Mouse (Mus musculus) embryo, embryonic 10.5 days (tissue): ENCODE results near the gene Tax1bp3.

ENCODE experiments used
- DNase-seq: peaks from one replicate; pipeline ENCODE4 v3.0.0-alpha.2; 2015; ENCODE audit warnings: low spot score

Gene Tax1bp3

DNA sequence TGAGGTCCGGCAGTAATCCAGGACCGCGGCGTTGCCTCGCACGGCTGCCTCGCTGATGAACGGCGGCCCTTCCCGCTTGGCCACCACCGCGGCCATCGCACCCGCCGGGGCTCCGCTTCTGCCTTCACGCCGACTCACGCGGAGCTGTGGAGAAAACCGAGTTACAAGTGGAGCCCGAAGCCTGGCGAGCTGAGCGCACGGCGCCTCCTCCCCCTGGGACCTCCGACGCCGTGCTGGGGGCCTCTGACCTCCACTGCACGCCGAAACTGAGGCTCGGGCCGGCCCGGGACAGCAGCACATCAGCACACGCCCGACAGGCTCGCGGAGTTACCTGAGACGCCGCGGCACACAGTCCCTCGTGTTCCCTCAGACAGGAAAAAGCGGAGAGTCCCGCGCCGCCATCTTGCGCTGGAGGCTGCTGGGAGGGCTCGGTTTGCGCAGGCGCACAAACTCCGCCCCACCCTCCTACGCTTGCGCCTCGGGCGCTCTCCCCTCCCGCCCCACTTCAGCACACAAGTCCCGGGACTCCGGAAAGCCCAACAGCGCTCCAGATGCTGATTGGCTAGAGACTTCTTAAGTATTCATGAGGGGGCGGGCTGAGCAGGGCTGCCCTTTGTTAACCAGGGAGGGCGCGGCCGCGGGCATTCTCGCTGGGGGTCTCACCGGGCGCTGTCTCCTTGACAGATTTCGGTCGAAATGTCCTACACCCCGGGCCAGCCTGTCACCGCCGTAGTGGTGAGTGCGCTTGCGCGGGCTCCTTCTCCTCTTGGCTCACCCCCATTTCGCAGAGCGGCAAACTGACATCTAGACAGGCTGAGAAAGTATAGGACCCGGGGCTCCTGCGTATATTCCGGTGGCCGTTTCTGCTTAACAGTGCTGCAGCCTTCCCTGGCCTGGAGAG is at the start of gene Tax1bp3, which contains the start of gene Emc6:
Gene Tax1bp3, plus strand, starts transcription at position 476 of the 901 bp plus-strand sequence.
Gene Emc6, minus strand, starts transcription at position 430 of the 901 bp plus-strand sequence.
- DNase-seq, result peak; percentile 99

DNA sequence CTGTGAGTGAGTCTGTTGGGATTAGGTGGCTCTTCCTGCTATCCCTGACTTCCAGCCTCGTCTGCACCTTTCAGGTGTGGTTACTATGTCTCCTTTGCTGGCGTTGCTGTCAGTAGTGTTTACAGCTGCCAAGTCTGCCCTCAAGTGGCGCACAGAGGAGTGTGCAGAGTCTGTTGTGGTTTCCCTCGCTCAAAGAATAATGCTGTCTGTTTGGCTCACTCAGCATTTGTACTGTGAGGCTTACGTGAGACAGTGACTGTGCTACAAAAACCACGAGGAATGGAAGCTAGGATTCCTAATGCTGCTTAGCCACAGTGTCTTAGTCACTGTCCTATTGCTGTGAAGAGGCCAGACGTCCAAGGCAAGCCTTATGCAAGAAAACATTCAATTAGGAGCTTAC is 45.9 kb upstream of the Tax1bp3 start:
- DNase-seq, result no peak

GRCm38 (mm10) chr11:73132999-73133398 is 43.9 kb upstream of the Tax1bp3 start:
- no peak for DNase-seq

DNA sequence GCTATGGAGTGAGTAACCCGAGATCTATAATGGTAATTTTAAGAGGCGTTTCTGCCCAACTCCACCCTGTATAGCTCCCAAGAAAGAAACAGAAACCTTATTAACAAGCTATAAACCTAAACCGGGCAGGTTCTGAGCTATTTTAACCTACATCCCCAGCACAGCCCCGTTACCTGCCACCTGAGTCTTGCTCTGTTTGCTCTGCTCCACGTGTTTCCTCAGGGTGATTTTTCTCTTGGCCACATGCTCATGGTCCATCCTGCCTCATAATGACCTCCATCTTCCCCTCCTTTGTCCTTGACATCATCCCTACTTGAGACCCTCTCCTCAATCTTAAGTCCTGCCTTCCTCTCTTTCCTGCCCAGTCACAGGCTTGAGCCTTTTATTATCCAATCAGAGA is 42.7 kb upstream of the Tax1bp3 start:
- no peak for DNase-seq

DNA sequence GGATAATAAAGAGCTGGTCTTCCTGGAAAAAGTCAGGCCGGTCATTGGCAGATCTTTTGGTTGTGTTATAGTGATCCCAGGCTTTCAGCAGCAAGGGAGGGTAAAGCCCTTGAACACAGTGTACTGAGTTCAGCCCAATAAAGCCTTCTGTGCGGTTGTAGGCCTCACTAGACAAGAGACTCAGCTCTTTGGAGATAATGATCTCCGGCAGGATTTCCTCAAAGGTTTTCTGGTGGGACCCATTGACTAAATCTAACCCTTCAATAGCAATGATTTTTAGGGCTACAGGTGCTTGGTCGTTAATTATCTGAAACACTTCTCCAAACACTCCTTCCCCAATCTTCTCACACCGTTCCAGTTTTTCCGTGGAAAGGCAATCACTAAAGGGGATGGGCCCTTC is 40.3 kb upstream of the Tax1bp3 start:
- DNase-seq, result no peak

DNA sequence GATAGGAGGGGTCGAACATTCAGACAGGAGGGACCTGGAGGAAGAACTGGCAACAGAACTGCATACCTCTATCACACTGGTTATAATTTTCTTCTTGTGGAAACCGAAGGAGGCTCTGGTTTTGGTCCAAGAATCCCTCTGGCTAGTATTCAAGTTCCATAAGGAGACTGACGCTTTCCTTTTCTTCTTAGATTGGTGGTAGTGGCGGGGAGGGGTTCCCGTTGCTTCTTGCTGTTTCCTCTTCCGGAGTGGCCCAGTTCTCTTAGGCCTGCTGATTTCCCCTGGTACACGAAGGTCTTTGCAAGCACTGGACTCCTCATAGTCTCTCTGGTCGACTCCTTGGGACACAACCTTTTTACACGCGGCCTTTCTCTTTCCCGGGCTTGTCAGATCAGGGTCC is 39.8 kb upstream of the Tax1bp3 start:
- no peak for DNase-seq

GRCm38 (mm10) chr11:73137591-73138501 is 39.0 kb upstream of the Tax1bp3 start, which contains the start of gene Haspin:
Gene Haspin, minus strand, starts transcription at chr11:73138294.
- DNase-seq, result peak; percentile 95

GRCm38 (mm10) chr11:73144261-73144681 is 32.6 kb upstream of the Tax1bp3 start:
- no peak for DNase-seq

DNA sequence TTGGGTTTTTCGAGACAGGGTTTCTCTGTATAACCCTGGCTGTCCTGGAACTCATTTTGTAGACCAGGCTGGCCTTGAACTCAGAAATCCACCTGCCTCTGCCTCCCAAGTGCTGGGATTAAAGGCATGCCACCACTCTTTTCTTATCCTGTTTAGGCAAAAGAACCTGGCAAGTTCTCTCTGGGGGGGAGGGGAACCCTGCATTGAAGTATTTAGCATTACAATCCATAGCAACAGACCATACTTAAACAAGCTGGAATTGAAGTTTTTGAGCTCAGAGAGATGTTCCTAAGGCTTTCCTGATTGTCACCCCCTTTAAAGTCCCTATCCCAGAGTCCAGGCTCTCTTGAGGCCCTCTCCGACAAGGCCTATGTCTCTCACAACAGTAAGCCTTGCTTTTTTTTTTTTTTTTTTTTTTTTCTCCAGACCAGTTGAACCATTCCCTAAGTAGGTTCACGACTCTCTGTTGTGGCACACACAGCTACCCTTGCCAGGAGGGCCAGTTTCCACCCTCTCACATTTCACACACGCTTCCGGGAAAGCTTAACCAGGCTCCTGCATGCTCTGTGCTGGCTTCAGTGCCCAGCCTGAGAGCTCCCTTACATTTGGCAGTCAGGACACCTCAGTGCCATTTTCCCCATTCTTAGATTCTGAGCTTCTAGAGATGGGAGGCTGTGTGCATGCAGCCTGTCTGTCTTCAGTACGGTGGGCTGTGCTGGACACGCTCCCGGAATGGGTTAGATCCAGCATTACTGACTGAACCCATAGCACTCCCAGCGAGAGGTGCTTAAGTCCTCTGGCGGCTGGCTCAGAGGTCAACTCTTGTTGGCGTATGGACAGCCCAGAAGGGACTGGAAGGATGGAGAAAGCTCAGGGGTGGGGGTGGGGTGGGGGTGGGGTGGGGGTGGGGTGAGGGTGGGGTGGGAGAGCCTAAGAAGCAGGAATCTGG is 30.6 kb upstream of the Tax1bp3 start:
- no peak for DNase-seq

DNA sequence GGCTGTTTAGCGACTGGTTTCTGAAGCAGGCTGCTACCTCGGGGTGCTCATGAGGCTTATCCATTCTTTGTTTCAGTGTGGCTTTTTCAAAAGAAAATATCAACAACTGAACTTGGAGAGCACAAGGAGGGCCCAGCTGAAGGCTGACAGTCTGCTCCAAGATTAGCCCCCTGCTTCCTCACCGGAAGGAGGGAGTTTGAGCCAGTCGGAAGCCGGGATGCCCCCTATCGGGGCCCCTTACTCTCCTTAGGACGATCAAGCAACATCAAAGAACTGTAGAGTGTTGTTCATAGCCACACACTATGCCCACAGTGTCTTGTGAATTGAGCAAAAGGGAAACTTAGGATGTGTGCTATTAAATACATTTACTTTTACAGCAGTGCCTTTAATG is 29.9 kb upstream of the Tax1bp3 start:
- no peak for DNase-seq

- no peak for DNase-seq
Measured at GRCm38 (mm10) chr11:73148209-73148608, 28.7 kb upstream of the Tax1bp3 start.

- DNase-seq, result no peak
Measured at GRCm38 (mm10) chr11:73155071-73155470, 21.8 kb upstream of the Tax1bp3 start.

DNA sequence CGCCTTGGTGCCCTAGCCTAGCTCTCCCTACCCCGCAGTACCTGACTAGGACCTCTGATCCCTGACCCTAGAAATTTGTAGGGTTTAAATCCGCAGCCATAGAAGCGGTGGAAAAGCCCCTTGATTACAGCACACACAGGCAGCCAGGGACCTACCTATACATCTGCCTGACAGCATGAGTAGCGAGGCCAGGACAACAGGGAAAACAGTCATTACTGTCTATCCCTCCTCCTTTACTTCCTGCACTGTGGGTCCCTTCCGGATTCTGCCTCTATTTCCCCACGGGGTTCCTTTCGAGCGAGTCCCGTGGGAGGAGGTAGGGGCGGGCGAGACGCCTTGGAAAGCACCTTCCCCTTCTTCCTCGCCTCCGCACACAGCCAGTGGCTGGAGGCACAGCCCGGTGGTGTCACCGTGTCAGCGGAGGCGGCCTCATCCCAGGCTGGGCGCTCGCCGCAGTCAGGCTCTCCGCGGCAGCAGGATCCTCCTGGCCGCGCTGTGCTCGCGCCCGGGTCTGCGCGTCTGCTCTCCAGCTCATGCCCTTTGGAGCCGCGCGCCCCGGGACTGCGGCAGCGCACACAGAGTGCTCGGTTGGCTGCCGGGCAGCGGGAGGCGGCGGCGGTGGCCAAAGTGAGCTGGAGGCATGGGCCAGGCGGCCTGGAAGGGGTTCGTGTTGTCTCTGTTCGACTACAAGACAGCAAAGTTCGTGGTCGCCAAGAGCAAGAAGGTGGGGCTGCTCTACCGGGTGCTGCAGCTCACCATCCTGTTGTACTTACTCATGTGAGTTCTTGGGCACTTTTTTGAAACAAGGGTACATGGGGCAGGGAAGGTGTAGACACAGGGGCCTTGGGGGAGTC is 16.7 kb upstream of the Tax1bp3 start, which contains the start of gene P2rx5:
Gene P2rx5, plus strand, starts transcription at position 465 of the 854 bp plus-strand sequence.
- peak; percentile 56 for DNase-seq

DNA sequence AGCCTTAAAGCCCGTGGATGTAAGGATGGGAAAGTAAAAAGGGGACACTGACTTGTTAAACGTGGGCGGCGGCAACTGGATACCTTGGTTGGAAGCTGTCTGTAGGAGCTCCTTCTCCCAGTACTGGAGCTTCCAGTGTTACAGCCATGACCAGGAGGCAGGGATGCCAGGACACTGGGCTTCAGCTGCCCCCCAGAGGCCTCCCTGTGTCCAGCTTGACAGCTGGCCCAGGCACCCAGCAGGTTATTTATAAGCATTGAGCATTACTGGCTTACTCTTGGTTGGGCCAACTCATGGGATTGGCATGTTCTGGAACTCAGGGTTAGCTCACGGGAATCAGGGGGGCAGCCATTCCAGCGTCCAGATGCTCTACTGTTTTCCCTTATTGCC is 16.1 kb upstream of the Tax1bp3 start:
- peak; percentile 31 for DNase-seq

GRCm38 (mm10) chr11:73161616-73162015 is 15.3 kb upstream of the Tax1bp3 start:
- no peak for DNase-seq

DNA sequence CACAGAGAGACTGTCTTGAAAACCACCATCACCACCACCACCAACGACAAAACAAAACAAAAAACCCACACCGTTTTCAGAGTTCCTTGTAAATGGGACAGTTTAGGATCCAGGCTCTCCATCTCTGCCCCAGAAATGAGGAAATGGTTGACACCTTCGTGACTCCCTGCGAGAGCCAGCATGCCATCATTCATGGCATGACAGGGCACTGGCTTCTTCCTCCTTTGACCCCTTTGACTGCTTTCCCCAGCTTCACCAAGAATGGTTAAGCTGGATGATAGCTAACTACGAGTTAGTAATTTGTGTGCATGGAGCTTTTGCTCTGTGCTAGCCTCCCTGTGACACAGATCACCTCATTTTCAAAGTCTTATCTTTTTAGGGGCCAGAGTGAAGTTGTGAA is 14.6 kb upstream of the Tax1bp3 start:
- DNase-seq, result no peak

DNA sequence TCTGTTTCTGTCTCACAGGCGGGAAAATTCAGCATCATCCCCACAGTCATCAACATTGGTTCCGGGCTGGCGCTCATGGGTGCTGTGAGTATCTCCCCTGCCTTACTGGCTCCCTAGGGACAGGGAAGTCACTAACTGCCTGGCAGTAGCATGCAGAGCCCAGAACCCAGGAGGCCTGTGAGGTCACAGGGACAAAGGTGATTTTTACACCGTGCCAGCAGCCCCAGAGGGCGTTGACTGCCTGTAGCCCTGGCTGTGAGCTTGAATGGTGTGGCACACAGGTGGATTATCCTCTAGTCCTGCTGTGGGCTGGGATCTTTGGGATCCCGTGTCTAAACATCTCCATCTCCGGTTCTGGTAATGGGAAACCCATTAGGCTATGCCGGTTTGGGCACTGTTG is 8.8 kb upstream of the Tax1bp3 start:
- no peak for DNase-seq

DNA sequence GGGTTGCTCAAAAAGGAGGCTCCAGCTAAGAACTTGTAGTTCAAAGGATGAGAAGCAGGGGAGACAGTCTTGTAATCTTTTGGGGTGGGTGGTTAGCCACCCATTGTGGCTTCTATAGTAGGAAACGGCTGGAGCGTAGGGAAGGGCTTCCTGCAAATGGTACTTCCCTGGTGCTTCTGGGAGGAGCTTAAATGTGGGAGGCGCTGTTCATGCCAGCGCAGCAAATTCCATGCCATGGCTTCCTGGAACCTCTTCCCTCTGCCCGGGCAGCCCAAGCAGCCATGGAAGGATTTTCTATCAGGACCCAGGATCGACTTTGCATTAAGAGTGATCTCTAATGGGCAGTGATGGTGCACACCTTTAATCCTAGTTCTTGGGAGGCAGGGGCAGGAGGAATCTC is 8.3 kb upstream of the Tax1bp3 start:
- DNase-seq, result no peak

DNA sequence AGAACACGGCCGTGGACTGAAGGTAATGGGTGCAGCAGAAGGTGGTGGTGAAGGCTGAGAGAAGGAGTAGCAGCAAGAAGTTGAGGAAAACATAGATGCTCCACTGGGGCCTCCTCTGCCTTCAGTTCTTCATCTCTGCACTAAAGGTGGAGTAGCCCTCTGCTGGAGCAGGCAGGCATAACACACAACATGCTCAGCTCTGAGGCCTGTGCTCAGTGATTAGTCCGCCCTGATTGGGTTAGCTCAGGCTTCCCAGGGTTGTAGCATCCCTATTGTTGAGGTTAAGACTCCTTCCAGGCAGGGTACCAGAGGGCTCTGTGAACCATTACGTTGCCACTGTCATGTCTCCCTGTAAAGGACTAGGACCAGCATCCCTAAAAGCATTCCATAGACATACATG is 7.7 kb upstream of the Tax1bp3 start:
- DNase-seq, result peak; percentile 77

GRCm38 (mm10) chr11:73172186-73172585 is 4.7 kb upstream of the Tax1bp3 start:
- no peak for DNase-seq
